20 mouse cellular contexts compared by ENCODE assay signal in genomic region chr14:45764231-45764630, GRCm38 (mm10).
"Had no signal": no experiment of that assay in that cellular context is flagged by ENCODE, and none has a peak within 500 bp of the region (broad histone marks: within the 10 kb centered on the region; RNA-seq: fewer than 3 reads in every experiment).

No protein-coding gene starts in this region.

- ATAC-seq: liver, postnatal 0 days; lung, postnatal 0 days; midbrain, embryonic 13.5 days; midbrain, embryonic 15.5 days had no signal

- H3K27ac ChIP-seq: lung, embryonic 15.5 days; macrophage; midbrain, embryonic 13.5 days; midbrain, embryonic 15.5 days; neural tube, embryonic 12.5 days; stomach, embryonic 15.5 days; stomach, postnatal 0 days had no signal

- DNase-seq: liver, postnatal 0 days; lung, adult 2 months; lung, postnatal 14 days; lung, postnatal 36 days; retina, postnatal 1 day; right cerebral cortex, adult 18-20 months; right cerebral cortex, postnatal 25 days; right cerebral cortex, postnatal 4 days; thymus, adult 2 months; thymus, postnatal 25 days; thymus, postnatal 4 days had no signal

- H3K4me3 ChIP-seq: lung, embryonic 15.5 days; megakaryocyte, embryonic 14.5 days; midbrain, embryonic 13.5 days; midbrain, embryonic 15.5 days; neural tube, embryonic 12.5 days; stomach, embryonic 15.5 days had no signal
